Mouse (Mus musculus) MEL (cell line): Measurements from ENCODE around the gene Olfr15.

ENCODE experiments used
- CTCF ChIP-seq, 3 experiments: IDR thresholded peaks in 2 of 3; conservative IDR thresholded peaks in 1 of 3; 2 replicates each; pipeline ENCODE4 v1.5.1; 2011 to 2012; ENCODE audit warnings: low read length in 3 of 3, low read depth in 2 of 3, mild to moderate bottlenecking in 2 of 3, improper control_type of control experiment in 1 of 3, inconsistent platforms in 1 of 3, mixed read lengths in 1 of 3, moderate library complexity in 1 of 3; ENCODE audit not compliant: control insufficient read depth in 1 of 3, insufficient read depth in 1 of 3, poor library complexity in 1 of 3, severe bottlenecking in 1 of 3
- EP300 ChIP-seq, 2 experiments: IDR thresholded peaks; 2 replicates each; pipeline ENCODE4 v1.6.1; 2011; ENCODE audit warnings: improper control_type of control experiment in 2 of 2, low read length in 2 of 2, low read depth in 1 of 2, mild to moderate bottlenecking in 1 of 2
- GATA1 ChIP-seq: IDR thresholded peaks from 2 replicates; pipeline ENCODE4 v1.6.1; 2011; ENCODE audit warnings: low read depth, low read length, improper control_type of control experiment
- HCFC1 ChIP-seq: IDR thresholded peaks from 2 replicates; pipeline ENCODE4 v1.6.1; 2012; ENCODE audit warnings: low read depth, mild to moderate bottlenecking, inconsistent platforms, low read length, improper control_type of control experiment, moderate library complexity
- MXI1 ChIP-seq: IDR thresholded peaks from 2 replicates; pipeline ENCODE4 v1.6.1; 2011; ENCODE audit warnings: mild to moderate bottlenecking, low read depth, low read length, improper control_type of control experiment
- MYB ChIP-seq: IDR thresholded peaks from 2 replicates; pipeline ENCODE4 v1.6.1; 2011; ENCODE audit warnings: mild to moderate bottlenecking, low read depth, low read length, improper control_type of control experiment
- NELFE ChIP-seq: IDR thresholded peaks from 2 replicates; pipeline ENCODE4 v1.6.1; 2011; ENCODE audit warnings: low read depth, low read length, improper control_type of control experiment
- POLR2A ChIP-seq, 2 experiments: IDR thresholded peaks; 2 replicates each; pipeline ENCODE4 v1.6.1; 2011 to 2012; ENCODE audit warnings: low read length in 2 of 2, mild to moderate bottlenecking in 2 of 2, control low read depth in 1 of 2, improper control_type of control experiment in 1 of 2, low read depth in 1 of 2, moderate library complexity in 1 of 2; ENCODE audit not compliant: control insufficient read depth in 1 of 2, insufficient read depth in 1 of 2, poor library complexity in 1 of 2
- POLR2AphosphoS2 ChIP-seq: IDR thresholded peaks from 2 replicates; pipeline ENCODE4 v1.6.1; 2011; ENCODE audit warnings: low read length, improper control_type of control experiment
- SIN3A ChIP-seq: IDR thresholded peaks from 2 replicates; pipeline ENCODE4 v1.6.1; 2012; ENCODE audit warnings: low read length, improper control_type of control experiment, inconsistent platforms
- TAL1 ChIP-seq: IDR thresholded peaks from 2 replicates; pipeline ENCODE4 v1.6.1; 2012; ENCODE audit warnings: mild to moderate bottlenecking, inconsistent platforms, low read length, moderate library complexity, mixed read lengths
- USF1 ChIP-seq: IDR thresholded peaks from 2 replicates; pipeline ENCODE4 v1.6.1; 2014; ENCODE audit warnings: low read depth, mild to moderate bottlenecking, inconsistent platforms, low read length, improper control_type of control experiment, moderate library complexity
- USF2 ChIP-seq, 2 experiments: IDR thresholded peaks; 2 replicates each; pipeline ENCODE4 v1.6.1; 2011 to 2012; ENCODE audit warnings: improper control_type of control experiment in 2 of 2, low read length in 2 of 2, borderline replicate concordance in 1 of 2, inconsistent platforms in 1 of 2, low read depth in 1 of 2, mild to moderate bottlenecking in 1 of 2; ENCODE audit not compliant: insufficient read depth in 1 of 2
- ZMIZ1 ChIP-seq: IDR thresholded peaks from 2 replicates; pipeline ENCODE4 v1.6.1; 2012; ENCODE audit warnings: low read depth, mild to moderate bottlenecking, inconsistent platforms, low read length, improper control_type of control experiment, moderate library complexity

DNA sequence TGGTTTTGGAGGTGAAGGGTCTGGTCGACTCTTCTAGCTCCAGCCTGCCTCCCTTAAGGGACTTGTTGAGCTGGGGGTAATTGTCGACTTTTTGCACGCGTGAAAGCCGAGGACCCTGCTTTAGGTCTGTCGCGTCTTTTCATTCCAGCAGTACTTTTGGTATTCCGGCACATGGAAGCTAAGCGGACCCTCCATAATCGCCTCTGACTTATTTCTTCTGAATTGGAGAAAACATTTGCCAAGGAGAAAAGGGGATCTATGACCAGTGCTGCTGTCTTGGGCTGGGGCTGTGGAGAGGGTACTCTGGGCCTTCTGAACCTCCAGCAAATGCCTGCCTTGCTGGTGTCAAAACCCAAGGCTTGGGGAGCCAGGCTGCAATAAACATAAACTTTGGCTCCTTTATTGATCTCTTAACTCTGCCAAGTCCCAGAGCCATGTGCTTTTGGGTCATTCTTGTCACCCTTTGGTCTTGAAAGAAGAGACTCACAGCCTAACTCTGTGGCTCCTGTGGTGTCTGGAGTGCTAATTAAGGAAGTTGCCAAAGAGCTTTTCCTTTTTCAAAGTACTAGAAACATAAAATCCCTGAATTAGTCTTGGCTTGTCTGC lies 54.5 kb downstream of the Olfr15 start:
- TF ChIP-seq POLR2A (IDR thresholded peaks at IDR 0.05; ENCODE audit: control insufficient read depth in 1 of 2, insufficient read depth in 1 of 2, low read depth in 1 of 2, low read length in 2 of 2, poor library complexity in 1 of 2), result no peak
- no peak for TF ChIP-seq EP300 (IDR thresholded peaks at IDR 0.05; ENCODE audit: low read depth in 1 of 2, low read length in 2 of 2)
- no peak for TF ChIP-seq CTCF (IDR thresholded peaks at IDR 0.05 in 2 of 3, conservative IDR thresholded peaks at IDR 0.05 in 1 of 3; ENCODE audit: control insufficient read depth in 1 of 3, insufficient read depth in 1 of 3, low read depth in 2 of 3, low read length in 3 of 3, poor library complexity in 1 of 3, severe bottlenecking in 1 of 3)
- no peak for TF ChIP-seq TAL1
- no peak for TF ChIP-seq ZMIZ1
- TF ChIP-seq USF2 (IDR thresholded peaks at IDR 0.05; ENCODE audit: borderline replicate concordance in 1 of 2, insufficient read depth in 1 of 2, low read depth in 1 of 2, low read length in 2 of 2), result no peak
- TF ChIP-seq GATA1, result no peak
- no peak; the same call in 1 of the 2 replicates for TF ChIP-seq HCFC1
- TF ChIP-seq POLR2AphosphoS2, result no peak
- TF ChIP-seq SIN3A, result peak; percentile 68
- no peak for TF ChIP-seq USF1
- TF ChIP-seq MXI1, result peak; percentile 40; the same call in 1 of the 2 replicates
- TF ChIP-seq MYB, result no peak
- 0 out of 2 replicates have a peak, but pooled peaks have one; percentile 23 for TF ChIP-seq NELFE
